Mouse (Mus musculus) heart, postnatal 25 days (tissue): ENCODE measurements around the gene H2al1n. TPM values are rescaled to one million over a fixed set of nuclear protein-coding genes. Genes with fewer than 3 reads are reported as not detected.
"Not testable (repeated sequence)": the region's sequence is repeated elsewhere in the genome, so short reads cannot be mapped to it uniquely, and the experiment has no call there.

Experiments used
- DNase-seq: peaks from one replicate; pipeline ENCODE4 v3.0.0; 2022; ENCODE audit warnings: low spot score
- intact Hi-C: fragments of 180-260 bp; cut with DNase I; formaldehyde crosslinking; loops from one replicate; pipeline ENCODE4 v1.15.1; 2025
- total RNA-seq, 2 experiments: library from RNA; stranded (reverse); gene quantifications; 2 replicates each; pipeline ENCODE4 v1.2.3; 2021

The H2al1n gene
- not detected for total RNA-seq

- DNase-seq, intact Hi-C loops: not testable (repeated sequence)
Observed at GRCm38 (mm10) chrX:14210848-14211247, at the start of gene H2al1n. Gene H2al1n (plus strand): TSS chrX:14211148.

GRCm38 (mm10) chrX:14199284-14199683 is 11.7 kb upstream of the H2al1n start:
- intact Hi-C loops, result no loop called here
- no peak for DNase-seq

- intact Hi-C loops, result no loop called here
- DNase-seq, result no peak
Observed at GRCm38 (mm10) chrX:14206112-14206875, 4.7 kb upstream of the H2al1n start.

- intact Hi-C loops, result no loop called here
- DNase-seq, result no peak
Observed at GRCm38 (mm10) chrX:14229218-14229617, 18.3 kb downstream of the H2al1n start.

GRCm38 (mm10) chrX:14259597-14260239 is 48.8 kb downstream of the H2al1n start:
- intact Hi-C loops, result no loop called here
- no peak for DNase-seq
